Mouse (Mus musculus) limb, embryonic 14.5 days (tissue): ENCODE measurements around the gene Rab11fip3. TPM values are rescaled to one million over a fixed set of nuclear protein-coding genes. Genes with fewer than 3 reads are reported as not detected.

Source experiments
- ATAC-seq: fragments of 200-750 bp; cut with Nextera tagmentation; 2 replicates; pipeline ENCODE4 v1.8.0; 2017; ENCODE audit warnings: low read depth, moderate number of reproducible peaks, moderate TSS enrichment; ENCODE audit not compliant: low FRiP score
- DNase-seq: peaks from one replicate; pipeline ENCODE4 v3.0.0-alpha.2; 2015; ENCODE audit warnings: low spot score
- H3K27ac ChIP-seq: fragments of 300-500 bp; sonication (generic); replicated peaks from 2 replicates; pipeline ENCODE4 v1.5.1; 2014; ENCODE audit warnings: low read depth, mild to moderate bottlenecking, low read length, moderate library complexity, mixed read lengths
- H3K27me3 ChIP-seq: fragments of 300-500 bp; sonication (generic); 2 replicates; pipeline ENCODE4 v1.6.1; 2014; ENCODE audit warnings: low read length, mixed read lengths; ENCODE audit not compliant: control insufficient read depth, insufficient read depth
- H3K36me3 ChIP-seq: fragments of 300-500 bp; sonication (generic); 2 replicates; pipeline ENCODE4 v1.6.1; 2014; ENCODE audit warnings: mild to moderate bottlenecking, low read length, moderate library complexity, mixed read lengths; ENCODE audit not compliant: control insufficient read depth, insufficient read depth
- H3K4me1 ChIP-seq: fragments of 300-500 bp; sonication (generic); 2 replicates; pipeline ENCODE4 v1.6.1; 2014; ENCODE audit warnings: antibody characterized with exemption, low read length, mixed read lengths; ENCODE audit not compliant: control insufficient read depth, insufficient read depth
- H3K4me2 ChIP-seq: fragments of 300-500 bp; sonication (generic); replicated peaks from 2 replicates; pipeline ENCODE4 v1.6.1; 2014; ENCODE audit warnings: low read depth, mild to moderate bottlenecking, low read length, moderate library complexity; ENCODE audit not compliant: severe bottlenecking
- H3K4me3 ChIP-seq: fragments of 300-500 bp; sonication (generic); replicated peaks from 2 replicates; pipeline ENCODE4 v1.5.1; 2014; ENCODE audit warnings: low read length
- H3K9ac ChIP-seq: fragments of 300-500 bp; sonication (generic); 2 replicates; pipeline ENCODE4 v1.6.1; 2014; ENCODE audit warnings: mild to moderate bottlenecking, low read depth, low read length, moderate library complexity; ENCODE audit not compliant: severe bottlenecking
- H3K9me3 ChIP-seq: fragments of 300-500 bp; sonication (generic); 2 replicates; pipeline ENCODE4 v1.6.1; 2016; ENCODE audit warnings: low read length; ENCODE audit not compliant: control insufficient read depth
- POLR2A ChIP-seq: fragments of 200-500 bp; IDR thresholded peaks from 2 replicates; pipeline ENCODE4 v1.8.0; 2012; ENCODE audit warnings: inconsistent platforms, mild to moderate bottlenecking, moderate library complexity, borderline replicate concordance; ENCODE audit not compliant: insufficient read depth, insufficient read length; ENCODE audit errors: extremely low read depth
- WGBS: fragments of 180-500 bp; shearing (Covaris S2); extraction: QIAGEN DNeasy Blood & Tissue Kit; methylation state at CpG from one replicate; pipeline ENCODE4 v1.1.7; 2014; 5-methylcytosine and 5-hydroxymethylcytosine counted together
- polyA plus RNA-seq, 2 experiments: library from polyadenylated mRNA; depleted of rRNA in 1 of 2; stranded (reverse) in 1 of 2; unstranded in 1 of 2; fragments of >200 nt; fragmentation: Nextera tagmentation in 1 of 2; extraction: Ambion mirVana in 1 of 2; gene quantifications; 2 replicates each; pipeline versions ENCODE4 v1.2.1 to v1.2.3; 2012 to 2014

Gene Rab11fip3
- polyA plus RNA-seq, 2 experiments: 17.8 to 39.0 TPM

DNA sequence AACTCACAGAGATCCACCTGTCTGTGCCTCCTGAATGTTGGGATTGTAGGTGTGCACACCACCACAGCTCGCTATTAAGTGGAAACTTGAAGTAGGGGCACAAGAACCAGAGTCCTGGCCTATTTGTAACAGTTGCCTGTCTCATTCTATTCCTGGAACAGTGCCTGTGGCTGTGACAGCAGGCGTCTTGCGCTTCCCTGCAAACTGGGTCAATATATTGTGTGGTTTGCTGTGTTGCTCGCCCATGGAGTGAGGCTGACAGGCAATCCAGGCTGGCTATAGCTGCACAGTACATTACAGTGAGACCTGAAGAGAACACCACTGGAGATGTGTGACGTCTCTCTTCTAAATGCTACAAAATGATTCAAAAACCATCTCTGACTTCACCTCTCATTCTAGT is 37.8 kb downstream of the Rab11fip3 start:
- no peak overlapping the region for H3K27ac ChIP-seq
- H3K4me1 ChIP-seq: no peaks in the 10 kb centered on the region
- peaks cover 26% of the 10 kb centered on the region for H3K36me3 ChIP-seq
- DNase-seq (no peak), ATAC-seq (no peak)
- H3K9me3 ChIP-seq: no peaks in the 10 kb centered on the region
- no peak overlapping the region for H3K4me2 ChIP-seq
- H3K4me3 ChIP-seq: no peak overlapping the region
- no peaks in the 10 kb centered on the region for H3K27me3 ChIP-seq
- no peak for TF ChIP-seq POLR2A
- no peak overlapping the region for H3K9ac ChIP-seq
- 95% methylated on average over 5 of the region's 5 CpGs for WGBS

- Histone ChIP-seq H3K9ac (no peak overlapping the region), H3K4me3 (no peak overlapping the region), H3K4me1 (no peaks in the 10 kb centered on the region), H3K27ac (no peak overlapping the region), H3K36me3 (peaks cover 32% of the 10 kb centered on the region), H3K4me2 (no peak overlapping the region), H3K27me3 (no peaks in the 10 kb centered on the region), H3K9me3 (no peaks in the 10 kb centered on the region)
- TF ChIP-seq POLR2A: no peak
- 53% methylated on average over 4 of the region's 4 CpGs for WGBS
- DNase-seq: no peak
- ATAC-seq: no peak
These were observed 41.1 kb downstream of the Rab11fip3 start for GRCm38 (mm10) chr17:26028261-26028660.

DNA sequence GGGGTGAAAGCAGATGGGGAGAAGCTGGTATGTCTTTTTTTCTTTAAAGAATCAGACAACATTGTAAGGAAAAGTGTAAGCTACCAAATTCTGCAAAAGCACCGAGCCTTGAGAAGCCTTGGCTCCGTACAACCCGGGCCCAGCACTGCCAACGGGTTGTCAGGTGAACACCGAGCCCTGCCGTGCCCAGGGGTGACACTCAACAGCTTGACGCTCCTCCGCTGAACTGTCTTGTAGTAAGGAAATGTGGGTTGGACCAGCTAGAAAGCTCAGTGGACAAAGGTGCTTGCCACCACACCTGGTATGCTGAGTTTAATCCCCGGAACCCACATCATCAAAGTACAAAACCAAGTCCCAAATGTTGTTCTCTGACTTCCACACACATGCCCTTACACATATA is 44.7 kb downstream of the Rab11fip3 start:
- no peak for ATAC-seq
- no peak for TF ChIP-seq POLR2A
- Histone ChIP-seq H3K9me3 (no peaks in the 10 kb centered on the region), H3K4me2 (no peak overlapping the region), H3K27me3 (no peaks in the 10 kb centered on the region), H3K4me3 (no peak overlapping the region), H3K4me1 (no peaks in the 10 kb centered on the region), H3K9ac (no peak overlapping the region), H3K27ac (no peak overlapping the region), H3K36me3 (peaks cover 35% of the 10 kb centered on the region)
- DNase-seq: no peak
- WGBS: 92% methylated on average over 9 of the region's 9 CpGs

DNA sequence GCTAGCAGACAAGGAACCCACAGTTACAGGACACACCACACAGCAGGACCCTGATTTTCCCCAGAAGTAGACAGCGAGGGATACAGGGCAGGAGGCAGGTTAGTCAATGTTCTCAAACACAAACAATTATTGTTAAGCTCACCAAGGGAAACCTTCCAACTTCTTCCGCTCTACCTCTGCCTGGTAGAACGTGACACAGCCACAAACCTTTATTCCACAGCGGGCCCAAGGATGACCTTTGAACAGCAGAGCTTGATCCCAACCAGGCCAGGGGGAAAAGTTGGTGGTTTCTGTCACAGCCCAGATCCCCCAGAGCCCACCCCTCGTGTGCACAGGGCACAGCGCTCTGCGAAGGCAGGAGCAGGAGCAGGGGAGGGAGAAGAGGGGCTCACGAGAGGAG is 45.4 kb downstream of the Rab11fip3 start:
- no peak for TF ChIP-seq POLR2A
- DNase-seq: no peak
- no peak overlapping the region for H3K27ac ChIP-seq
- H3K4me3 ChIP-seq: no peak overlapping the region
- H3K36me3 ChIP-seq: peaks cover 35% of the 10 kb centered on the region
- no peak for ATAC-seq
- WGBS: 88% methylated on average over 8 of the region's 8 CpGs
- H3K4me2 ChIP-seq: no peak overlapping the region
- no peaks in the 10 kb centered on the region for H3K4me1 ChIP-seq
- H3K9me3 ChIP-seq: no peaks in the 10 kb centered on the region
- H3K9ac ChIP-seq: no peak overlapping the region
- H3K27me3 ChIP-seq: no peaks in the 10 kb centered on the region

- DNase-seq (no peak), ATAC-seq (no peak)
- WGBS: 85% methylated on average over 5 of the region's 5 CpGs
- Histone ChIP-seq H3K27me3 (no peaks in the 10 kb centered on the region), H3K27ac (no peak overlapping the region), H3K4me2 (no peak overlapping the region), H3K4me1 (no peaks in the 10 kb centered on the region), H3K9ac (no peak overlapping the region), H3K4me3 (no peak overlapping the region), H3K9me3 (no peaks in the 10 kb centered on the region), H3K36me3 (peaks cover 41% of the 10 kb centered on the region)
- no peak for TF ChIP-seq POLR2A
These were observed 46.2 kb downstream of the Rab11fip3 start for GRCm38 (mm10) chr17:26023181-26023580.
